Mouse (Mus musculus) colon, adult 2 months (tissue): ENCODE data around the gene Gli1. TPM values are rescaled to one million over a fixed set of nuclear protein-coding genes. Genes with fewer than 3 reads are reported as not detected.

Experiments used
- polyA plus RNA-seq: library from polyadenylated mRNA; depleted of rRNA; stranded (reverse); fragments of >200 nt; gene quantifications from 2 replicates; pipeline ENCODE4 v1.2.3, GENCODE M21; 2012; rRNA removed

Gene Gli1
- polyA plus RNA-seq: 16.4 and 20.1 TPM in 2 replicates

GRCm38 (mm10) chr10:127341891-127342639, at the start of gene Gli1:
Gene Gli1, minus strand, starts transcription at chr10:127341974.

GRCm38 (mm10) chr10:127380251-127380691, 38.5 kb upstream of the Gli1 start, which contains the start of gene R3hdm2:
Gene R3hdm2, plus strand, starts transcription at chr10:127380327.

GRCm38 (mm10) chr10:127369834-127370820, 28.4 kb upstream of the Gli1 start, which contains the start of gene Inhbc:
Gene Inhbc, minus strand, starts transcription at chr10:127370431.

GRCm38 (mm10) chr10:127353909-127354895, 12.4 kb upstream of the Gli1 start, which contains the start of gene Inhbe:
Gene Inhbe, minus strand, starts transcription at chr10:127354411.

GRCm38 (mm10) chr10:127321621-127322020, 20.2 kb downstream of the Gli1 start, which contains the start of gene Arhgap9:
Gene Arhgap9, plus strand, starts transcription at chr10:127321964.

GRCm38 (mm10) chr10:127311476-127312355, 30.1 kb downstream of the Gli1 start, which contains the start of gene Mars:
Gene Mars, minus strand, starts transcription at chr10:127311786.

GRCm38 (mm10) chr10:127288800-127289572, 52.8 kb downstream of the Gli1 start, which contains the start of gene Mbd6:
Gene Mbd6, minus strand, starts transcription at chr10:127289018.

Other genes with a start within 250 kb of the Gli1 start
- 79.1 and 84.2 TPM in 2 replicates for gene Os9, start 220.8 kb downstream of the Gli1 start, polyA plus RNA-seq
- gene B4galnt1, start 176.7 kb downstream of the Gli1 start, polyA plus RNA-seq: 131 and 138 TPM in 2 replicates
- 1.8 and 5.0 TPM in 2 replicates for gene Slc26a10, start 161.3 kb downstream of the Gli1 start, polyA plus RNA-seq
- gene Arhgef25, start 151.9 kb downstream of the Gli1 start, polyA plus RNA-seq: 25.9 and 29.4 TPM in 2 replicates
- gene Dtx3, start 146.2 kb downstream of the Gli1 start, polyA plus RNA-seq: 80.9 and 90.8 TPM in 2 replicates
- 40.9 and 52.5 TPM in 2 replicates for gene Pip4k2c, start 130.4 kb downstream of the Gli1 start, polyA plus RNA-seq
- gene Kif5a, start 78.6 kb downstream of the Gli1 start, polyA plus RNA-seq: 3.4 and 3.9 TPM in 2 replicates
- 177 and 178 TPM in 2 replicates for gene Dctn2, start 75.6 kb downstream of the Gli1 start, polyA plus RNA-seq
- gene Mbd6, start 53.0 kb downstream of the Gli1 start, polyA plus RNA-seq: 52.1 and 62.9 TPM in 2 replicates
- 40.6 and 45.2 TPM in 2 replicates for gene Mars, start 30.2 kb downstream of the Gli1 start, polyA plus RNA-seq
- gene Arhgap9, start 20.0 kb downstream of the Gli1 start, polyA plus RNA-seq: 5.8 and 6.3 TPM in 2 replicates
- gene Inhbe, start 12.4 kb upstream of the Gli1 start, polyA plus RNA-seq: not detected in 2 replicates
- 0.06 and 0.07 TPM in 2 replicates for gene Inhbc, start 28.5 kb upstream of the Gli1 start, polyA plus RNA-seq
- gene R3hdm2, start 38.4 kb upstream of the Gli1 start, polyA plus RNA-seq: 76.8 and 94.8 TPM in 2 replicates
- 0.13 and 1.0 TPM in 2 replicates for gene Stac3, start 159.7 kb upstream of the Gli1 start, polyA plus RNA-seq
- gene Ndufa4l2, start 173.0 kb upstream of the Gli1 start, polyA plus RNA-seq: 8.9 and 10.9 TPM in 2 replicates
- 40.7 and 44.2 TPM in 2 replicates for gene Shmt2, start 180.5 kb upstream of the Gli1 start, polyA plus RNA-seq
- 0.10 and 0.34 TPM in 2 replicates for gene Nxph4, start 192.6 kb upstream of the Gli1 start, polyA plus RNA-seq